Mouse (Mus musculus) liver, postnatal 0 days (tissue): Measurements from ENCODE around the gene Fcgr3.
"Not testable (repeated sequence)": the region's sequence is repeated elsewhere in the genome, so short reads cannot be mapped to it uniquely, and the experiment has no call there.

Experiments used
- CTCF ChIP-seq: sonication (generic); IDR thresholded peaks from 2 replicates; pipeline ENCODE4 v1.5.1; 2016; ENCODE audit warnings: antibody characterized with exemption, low read depth
- EP300 ChIP-seq: IDR thresholded peaks from 2 replicates; pipeline ENCODE4 v1.6.1; 2016; ENCODE audit warnings: antibody characterized with exemption, low read depth, mild to moderate bottlenecking

DNA sequence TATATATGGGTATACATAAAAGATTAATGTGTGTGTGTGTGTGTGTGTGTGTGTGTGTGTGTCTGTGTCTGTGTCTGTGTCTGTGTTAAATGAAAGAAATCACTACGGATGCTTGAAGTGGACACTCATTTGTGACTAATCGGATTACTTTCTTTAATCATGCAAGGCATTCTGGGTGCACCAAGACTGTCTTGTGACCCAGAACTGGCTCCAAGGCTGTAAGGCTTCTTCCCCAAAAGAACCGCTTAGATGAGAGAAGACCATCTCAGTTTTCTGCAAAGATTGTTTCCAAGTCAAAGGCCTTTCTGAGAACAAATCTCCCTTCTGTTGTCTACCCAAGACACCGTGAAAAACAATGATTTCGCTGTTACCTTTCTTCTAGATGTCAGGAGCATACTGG, 12.5 kb upstream of the Fcgr3 start:
- TF ChIP-seq CTCF, EP300: not testable (repeated sequence)
